Mouse (Mus musculus): ENCODE data around the gene Vwa8.

DNA sequence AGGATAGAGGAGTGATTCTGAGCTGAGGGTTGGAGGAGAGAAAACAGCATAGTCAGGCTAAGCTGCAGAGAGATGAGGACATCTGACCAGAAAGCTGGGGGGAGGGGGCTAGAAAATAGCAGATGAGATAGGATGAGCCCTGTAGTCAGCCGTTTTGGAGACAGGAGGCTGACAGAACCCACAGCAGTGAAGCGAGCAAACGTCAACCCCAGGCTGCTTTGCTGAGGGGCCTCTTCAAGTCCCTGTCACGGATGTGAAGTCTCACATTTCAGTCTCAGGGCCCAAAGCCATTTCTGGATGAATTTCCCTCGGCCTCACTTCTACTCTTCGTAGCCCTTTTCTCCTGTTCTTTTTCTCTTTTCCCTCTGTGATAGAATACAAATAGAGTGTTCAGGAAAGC lies 184.5 kb downstream of the Vwa8 start:
- TF ChIP-seq USF1 (IDR thresholded peaks at IDR 0.05; ENCODE audit: low read depth, low read length): no peak
- no peak for TF ChIP-seq POLR2A (IDR thresholded peaks at IDR 0.05; ENCODE audit: low read depth, low read length)
- TF ChIP-seq MYC (IDR thresholded peaks at IDR 0.05; ENCODE audit: low read depth, low read length): no peak
- TF ChIP-seq CTCF (conservative IDR thresholded peaks at IDR 0.05 in 1 of 2, IDR thresholded peaks at IDR 0.05 in 1 of 2; ENCODE audit: low read depth in 2 of 2, low read length in 2 of 2): no peak
- TF ChIP-seq EP300 (IDR thresholded peaks at IDR 0.05; ENCODE audit: low read length): no peak
- no peak for TF ChIP-seq NRF1 (IDR thresholded peaks at IDR 0.05; ENCODE audit: low read depth, low read length)
- TF ChIP-seq TBP (conservative IDR thresholded peaks at IDR 0.05; ENCODE audit: low read depth, low read length): no peak
- no peak for TF ChIP-seq SMC3 (IDR thresholded peaks at IDR 0.05; ENCODE audit: low read depth, low read length)
- no peak for TF ChIP-seq TCF12 (IDR thresholded peaks at IDR 0.05; ENCODE audit: low read depth, low read length)
- no peak for TF ChIP-seq CHD2 (IDR thresholded peaks at IDR 0.05; ENCODE audit: low read length)
- TF ChIP-seq USF2 (conservative IDR thresholded peaks at IDR 0.05; ENCODE audit: low read depth, low read length): no peak
- no peak for TF ChIP-seq UBTF (IDR thresholded peaks at IDR 0.05; ENCODE audit: low read depth, low read length)
- TF ChIP-seq MAZ (IDR thresholded peaks at IDR 0.05; ENCODE audit: low read depth, low read length): no peak

Measured in CH12.LX (cell line).